Mouse (Mus musculus) G1E (cell line): ENCODE results near the gene Lipe.

Source experiments
- CTCF ChIP-seq: IDR thresholded peaks from 2 replicates; pipeline ENCODE4 v1.5.1; 2012; ENCODE audit warnings: low read depth, low read length, inconsistent platforms, mixed read lengths
- GATA1 ChIP-seq: IDR thresholded peaks from 2 replicates; pipeline ENCODE4 v1.6.1; 2012; ENCODE audit warnings: borderline replicate concordance, low read length, inconsistent platforms, mixed read lengths
- GATA2 ChIP-seq: IDR thresholded peaks from 2 replicates; pipeline ENCODE4 v1.6.1; 2012; ENCODE audit warnings: low read depth, low read length, inconsistent platforms, borderline replicate concordance
- POLR2AphosphoS5 ChIP-seq: IDR thresholded peaks from 2 replicates; pipeline ENCODE4 v1.6.1; 2012; ENCODE audit warnings: low read depth, low read length, inconsistent platforms; ENCODE audit not compliant: insufficient replicate concordance

GRCm38 (mm10) chr7:25401986-25402385 lies 3.5 kb upstream of the Lipe start:
- TF ChIP-seq CTCF (no peak), GATA1 (no peak), POLR2AphosphoS5 (no peak), GATA2 (no peak)
